Comparison of ENCODE assay signal across 8 mouse cellular contexts in the genomic region with DNA sequence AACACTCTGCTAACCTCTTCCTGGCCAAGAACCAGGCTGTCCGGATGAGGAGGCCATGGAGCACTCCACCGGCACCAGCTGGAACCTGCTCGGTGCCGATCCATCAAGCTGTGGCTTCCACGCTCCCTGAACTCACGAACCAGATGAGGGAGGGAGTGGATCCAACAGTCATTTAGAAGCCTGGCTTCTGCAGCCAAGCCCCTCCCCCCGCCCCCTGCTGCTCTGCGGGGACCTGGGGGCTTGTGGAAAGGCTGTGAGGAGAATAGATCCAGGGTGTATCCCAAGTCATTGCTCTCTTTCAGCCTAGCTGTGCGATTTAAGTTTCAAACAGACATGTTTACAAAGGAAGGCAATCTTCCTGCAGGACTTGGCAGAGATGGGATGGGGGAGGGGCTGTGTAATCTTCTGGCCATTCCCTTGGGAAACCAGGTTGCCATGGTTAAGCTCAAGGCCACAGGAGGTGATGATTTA. TPM values are rescaled to one million over a fixed set of nuclear protein-coding genes. Genes with fewer than 3 reads are reported as not detected.
DNase-seq lines count a peak whose midpoint lies in the region; ATAC-seq lines count a peak whose summit lies in the region.

No protein-coding gene starts in this region.

- H3K27me3 ChIP-seq in heart, embryonic 11.5 days (ENCODE audit: control insufficient read depth, insufficient read depth, low read length) = no peaks in the 10 kb centered on the region; the same call in none of the 2 replicates
- no peaks in the 10 kb centered on the region for H3K27me3 ChIP-seq in hindbrain, embryonic 16.5 days (replicated peaks; ENCODE audit: control insufficient read depth, insufficient read depth, low read length)
- no peaks in the 10 kb centered on the region for H3K27me3 ChIP-seq in liver, embryonic 12.5 days (replicated peaks)

- no peak for DNase-seq in heart, adult 9 months (ENCODE audit: low spot score in 2 of 2)
- peak; percentile 17 for DNase-seq in embryo, embryonic 11.5 days (ENCODE audit: low read depth, low spot score)
- DNase-seq in thymus, postnatal 10 days (ENCODE audit: low spot score in 2 of 2) = no peak
- DNase-seq in urinary bladder, postnatal 25 days (ENCODE audit: low spot score) = no peak
- DNase-seq in right cerebral cortex, adult 2 months (ENCODE audit: low spot score in 2 of 2) = no peak

- H3K4me2 ChIP-seq in heart, embryonic 11.5 days = peak overlapping the region; percentile 47
- peak overlapping the region; percentile 35 for H3K4me2 ChIP-seq in hindbrain, embryonic 16.5 days (ENCODE audit: low read length)
- H3K4me2 ChIP-seq in liver, embryonic 12.5 days = 0 out of 2 replicates have a peak overlapping the region, but pooled peaks have one; percentile 2

- no peaks in the 10 kb centered on the region for H3K9me3 ChIP-seq in heart, embryonic 11.5 days (replicated peaks; ENCODE audit: control insufficient read depth, low read length)
- no peaks in the 10 kb centered on the region for H3K9me3 ChIP-seq in hindbrain, embryonic 16.5 days (ENCODE audit: control insufficient read depth, low read length)
- no peaks in the 10 kb centered on the region for H3K9me3 ChIP-seq in liver, embryonic 12.5 days (replicated peaks)

- WGBS in heart, embryonic 11.5 days (ENCODE audit: insufficient replicate concordance) = 13% methylated on average over 9 of the region's 9 CpGs
- 5% methylated on average over 9 of the region's 9 CpGs for WGBS in hindbrain, embryonic 16.5 days
- 11% methylated on average over 9 of the region's 9 CpGs for WGBS in liver, embryonic 12.5 days (ENCODE audit: insufficient replicate concordance)

- ATAC-seq in heart, embryonic 11.5 days (replicated peaks; ENCODE audit: insufficient number of reproducible peaks, low FRiP score, low TSS enrichment) = no peak
- peak; percentile 48 for ATAC-seq in hindbrain, embryonic 16.5 days
- no peak for ATAC-seq in liver, embryonic 12.5 days

- H3K4me1 ChIP-seq in heart, embryonic 11.5 days (ENCODE audit: control insufficient read depth, insufficient read depth, low read length) = peaks cover 4% of the 10 kb centered on the region; the same call in 1 of the 2 replicates
- H3K4me1 ChIP-seq in hindbrain, embryonic 16.5 days (ENCODE audit: control insufficient read depth, insufficient read depth, low read depth, low read length) = peaks cover 23% of the 10 kb centered on the region
- H3K4me1 ChIP-seq in liver, embryonic 12.5 days = no peaks in the 10 kb centered on the region

- no peak overlapping the region for H3K27ac ChIP-seq in heart, embryonic 11.5 days (ENCODE audit: low read depth, low read length)
- H3K27ac ChIP-seq in hindbrain, embryonic 16.5 days (ENCODE audit: low read depth, low read length) = 0 out of 2 replicates have a peak overlapping the region, but pooled peaks have one; percentile 1
- H3K27ac ChIP-seq in liver, embryonic 12.5 days = no peak overlapping the region

- H3K36me3 ChIP-seq in heart, embryonic 11.5 days (ENCODE audit: control insufficient read depth, insufficient read depth, low read length) = no peaks in the 10 kb centered on the region
- no peaks in the 10 kb centered on the region for H3K36me3 ChIP-seq in hindbrain, embryonic 16.5 days (ENCODE audit: control insufficient read depth, insufficient read depth, low read length)
- no peaks in the 10 kb centered on the region for H3K36me3 ChIP-seq in liver, embryonic 12.5 days

- no peak overlapping the region for H3K4me3 ChIP-seq in heart, embryonic 11.5 days (ENCODE audit: low read depth, low read length)
- no peak overlapping the region for H3K4me3 ChIP-seq in hindbrain, embryonic 16.5 days (ENCODE audit: low read length)
- no peak overlapping the region for H3K4me3 ChIP-seq in liver, embryonic 12.5 days

- no peak overlapping the region for H3K9ac ChIP-seq in heart, embryonic 11.5 days (ENCODE audit: low read depth, low read length)
- H3K9ac ChIP-seq in hindbrain, embryonic 16.5 days (ENCODE audit: low read depth, low read length) = no peak overlapping the region
- no peak overlapping the region for H3K9ac ChIP-seq in liver, embryonic 12.5 days

RNA-seq across cellular contexts. Expression of a gene that starts 26.2 kb away (rescaled TPM):
- not detected in 2 replicates for polyA plus RNA-seq in heart, embryonic 11.5 days (2014; fragmentation: Nextera tagmentation; extraction: Ambion mirVana)
- polyA plus RNA-seq in hindbrain, embryonic 16.5 days (2015; fragmentation: Nextera tagmentation; extraction: Ambion mirVana) = not detected in 2 replicates
- polyA plus RNA-seq in liver, embryonic 12.5 days (2016; fragmentation: Nextera tagmentation; extraction: Ambion mirVana) = not detected in 2 replicates

RNA-seq across cellular contexts. Expression of a gene that starts 47.0 kb away (rescaled TPM):
- polyA plus RNA-seq in heart, embryonic 11.5 days (2014; fragmentation: Nextera tagmentation; extraction: Ambion mirVana) = not detected in 2 replicates
- not detected in 2 replicates for polyA plus RNA-seq in hindbrain, embryonic 16.5 days (2015; fragmentation: Nextera tagmentation; extraction: Ambion mirVana)
- not detected in 2 replicates for polyA plus RNA-seq in liver, embryonic 12.5 days (2016; fragmentation: Nextera tagmentation; extraction: Ambion mirVana)

RNA-seq across cellular contexts. Expression of a gene that starts 58.0 kb away (rescaled TPM):
- not detected in 2 replicates for polyA plus RNA-seq in heart, embryonic 11.5 days (2014; fragmentation: Nextera tagmentation; extraction: Ambion mirVana)
- polyA plus RNA-seq in hindbrain, embryonic 16.5 days (2015; fragmentation: Nextera tagmentation; extraction: Ambion mirVana) = not detected in 2 replicates
- polyA plus RNA-seq in liver, embryonic 12.5 days (2016; fragmentation: Nextera tagmentation; extraction: Ambion mirVana) = not detected in 2 replicates
